Mouse (Mus musculus) olfactory bulb, adult 2 months (tissue): ENCODE measurements at regions not wholly inside any gene's neighbourhood (a gene's known extent, or its start where the extent isn't known, plus 50 kb on each side); places are given as distances from the start of the nearest gene placed in this dataset.

ENCODE experiments used
- CTCF ChIP-seq: fragments of 200-500 bp; IDR thresholded peaks from 2 replicates; pipeline ENCODE4 v1.5.1; 2012; ENCODE audit warnings: low read depth, mild to moderate bottlenecking, low read length, moderate library complexity; ENCODE audit not compliant: insufficient read depth
- POLR2A ChIP-seq: fragments of 200-500 bp; IDR thresholded peaks from 2 replicates; pipeline ENCODE4 v1.6.1; 2012; ENCODE audit warnings: mild to moderate bottlenecking, low read depth, low read length, moderate library complexity; ENCODE audit not compliant: insufficient read depth

DNA sequence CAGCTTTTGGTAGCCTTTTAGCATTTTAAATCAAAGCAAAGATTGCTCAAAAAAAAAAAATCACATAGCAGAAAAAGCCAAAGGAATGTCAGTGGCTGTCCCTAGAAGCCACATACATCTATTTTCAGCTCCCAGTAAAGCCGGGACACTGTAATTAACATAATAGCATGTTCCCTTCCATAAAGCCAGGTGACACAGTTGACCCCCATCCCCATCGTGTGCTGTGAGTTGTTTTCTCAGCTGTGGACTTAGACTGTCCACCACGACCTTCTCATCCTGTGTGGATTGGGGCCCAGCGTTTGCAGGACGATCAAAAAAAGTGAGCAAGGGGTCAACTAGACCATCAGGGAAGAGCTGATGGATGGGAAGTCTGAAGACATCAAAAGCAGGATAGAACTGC lies 78.9 kb upstream of the Ctnnb1 start:
- TF ChIP-seq CTCF (no peak), POLR2A (no peak)
